Mouse (Mus musculus): ENCODE results near the gene Dnaic1. TPM values are rescaled to one million over a fixed set of nuclear protein-coding genes. Genes with fewer than 3 reads are reported as not detected.

Gene Dnaic1
- polyA plus RNA-seq, 1 experiment from 2014 or later, result 1.5 TPM

DNA sequence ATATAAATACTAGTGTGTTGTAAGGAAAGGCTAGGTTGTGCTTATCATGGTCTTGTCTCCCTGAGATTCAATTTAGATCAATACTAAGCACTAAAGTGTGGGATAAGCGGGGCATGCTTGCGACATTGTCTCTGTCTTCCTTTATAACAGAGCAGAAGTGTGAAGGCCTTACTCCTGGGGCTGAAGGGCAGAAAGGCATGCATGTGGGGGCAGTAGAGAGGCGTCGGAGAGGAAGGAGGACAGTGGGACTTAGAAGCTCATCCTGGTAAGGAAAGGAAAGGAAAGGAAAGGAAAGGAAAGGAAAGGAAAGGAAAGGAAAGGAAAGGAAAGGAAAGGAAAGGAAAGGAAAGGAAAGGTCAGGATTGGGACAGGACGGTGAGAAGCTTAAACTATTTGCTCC lies 1.9 kb downstream of the Dnaic1 start:
- H3K27ac ChIP-seq (replicated peaks; ENCODE audit: low read depth, low read length), result no peak overlapping the region
- DNase-seq (ENCODE audit: low spot score), result no peak
- H3K4me3 ChIP-seq (ENCODE audit: low read depth, low read length), result no peak overlapping the region
- H3K4me2 ChIP-seq (ENCODE audit: low read depth, low read length), result no peak overlapping the region
- no peak for ATAC-seq (replicated peaks; ENCODE audit: insufficient number of reproducible peaks, low FRiP score, low TSS enrichment, low read depth)
- peaks cover 5% of the 10 kb centered on the region for H3K27me3 ChIP-seq (ENCODE audit: control insufficient read depth, insufficient read depth, low read length)
- WGBS, result 25% methylated on average over 5 of the region's 5 CpGs
- no peak overlapping the region for H3K9ac ChIP-seq (replicated peaks; ENCODE audit: low read length)
- peaks cover 2% of the 10 kb centered on the region; the same call in 1 of the 2 replicates for H3K4me1 ChIP-seq (ENCODE audit: control insufficient read depth, insufficient read depth, low read length)
- H3K36me3 ChIP-seq (replicated peaks; ENCODE audit: control insufficient read depth, insufficient read depth, low read depth, low read length), result no peaks in the 10 kb centered on the region
- no peaks in the 10 kb centered on the region for H3K9me3 ChIP-seq (replicated peaks; ENCODE audit: control insufficient read depth, low read length)

DNA sequence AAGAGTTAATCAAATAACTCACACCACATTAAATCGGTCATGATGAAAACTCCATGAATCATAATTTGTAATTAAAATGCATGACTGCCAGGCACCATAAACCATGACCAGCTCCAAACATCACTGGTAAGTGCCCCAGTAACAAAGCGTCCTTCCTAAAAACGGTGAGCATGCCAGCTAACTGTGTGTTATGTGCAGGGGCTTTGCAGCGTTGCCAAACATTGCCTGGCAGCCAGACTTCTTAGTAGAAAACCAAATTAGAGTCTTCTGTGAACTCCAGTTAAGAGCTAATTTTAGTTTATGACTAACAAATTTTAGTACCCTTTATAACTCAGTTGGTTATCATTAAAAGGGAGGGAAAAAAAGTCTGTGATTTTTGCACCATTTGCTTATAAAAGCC lies 3.9 kb downstream of the Dnaic1 start:
- Histone ChIP-seq H3K4me1 (ENCODE audit: control insufficient read depth, insufficient read depth, low read length) (no peaks in the 10 kb centered on the region), H3K27ac (replicated peaks; ENCODE audit: low read depth, low read length) (no peak overlapping the region), H3K36me3 (replicated peaks; ENCODE audit: control insufficient read depth, insufficient read depth, low read depth, low read length) (no peaks in the 10 kb centered on the region), H3K4me3 (ENCODE audit: low read depth, low read length) (no peak overlapping the region), H3K27me3 (ENCODE audit: control insufficient read depth, insufficient read depth, low read length) (peaks cover 2% of the 10 kb centered on the region; the same call in 1 of the 2 replicates), H3K9ac (replicated peaks; ENCODE audit: low read length) (no peak overlapping the region), H3K9me3 (replicated peaks; ENCODE audit: control insufficient read depth, low read length) (no peaks in the 10 kb centered on the region), H3K4me2 (ENCODE audit: low read depth, low read length) (no peak overlapping the region)
- 73% methylated on average over 4 of the region's 4 CpGs for WGBS
- DNase-seq (ENCODE audit: low spot score) (no peak), ATAC-seq (replicated peaks; ENCODE audit: insufficient number of reproducible peaks, low FRiP score, low TSS enrichment, low read depth) (no peak)

DNA sequence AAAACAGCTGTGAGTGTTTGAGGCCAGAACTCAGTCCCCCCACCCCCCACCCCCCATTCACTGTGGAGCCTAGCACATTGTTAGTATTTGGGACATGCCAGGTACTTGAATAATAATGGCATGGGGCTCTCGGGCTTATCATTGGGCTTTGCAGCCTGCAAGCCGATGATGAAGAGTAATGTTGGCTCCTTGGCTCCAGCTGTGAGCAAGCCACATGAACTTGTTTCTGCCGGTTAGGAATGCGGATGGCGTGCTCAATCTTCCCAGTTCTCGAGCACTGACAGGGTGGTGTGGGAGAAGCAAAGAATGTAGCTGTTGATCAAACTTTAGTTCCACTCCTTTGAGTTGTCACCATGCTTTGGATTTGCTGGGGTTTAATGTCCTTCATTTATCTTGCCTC lies 6.3 kb downstream of the Dnaic1 start:
- no peaks in the 10 kb centered on the region for H3K36me3 ChIP-seq (replicated peaks; ENCODE audit: control insufficient read depth, insufficient read depth, low read depth, low read length)
- WGBS, result 48% methylated on average over 6 of the region's 6 CpGs
- DNase-seq (ENCODE audit: low spot score) (no peak), ATAC-seq (replicated peaks; ENCODE audit: insufficient number of reproducible peaks, low FRiP score, low TSS enrichment, low read depth) (no peak)
- no peak overlapping the region for H3K4me2 ChIP-seq (ENCODE audit: low read depth, low read length)
- H3K4me1 ChIP-seq (ENCODE audit: control insufficient read depth, insufficient read depth, low read length), result no peaks in the 10 kb centered on the region
- H3K27ac ChIP-seq (replicated peaks; ENCODE audit: low read depth, low read length), result no peak overlapping the region
- no peaks in the 10 kb centered on the region for H3K27me3 ChIP-seq (ENCODE audit: control insufficient read depth, insufficient read depth, low read length)
- no peaks in the 10 kb centered on the region for H3K9me3 ChIP-seq (replicated peaks; ENCODE audit: control insufficient read depth, low read length)
- no peak overlapping the region for H3K9ac ChIP-seq (replicated peaks; ENCODE audit: low read length)
- no peak overlapping the region for H3K4me3 ChIP-seq (ENCODE audit: low read depth, low read length)

DNA sequence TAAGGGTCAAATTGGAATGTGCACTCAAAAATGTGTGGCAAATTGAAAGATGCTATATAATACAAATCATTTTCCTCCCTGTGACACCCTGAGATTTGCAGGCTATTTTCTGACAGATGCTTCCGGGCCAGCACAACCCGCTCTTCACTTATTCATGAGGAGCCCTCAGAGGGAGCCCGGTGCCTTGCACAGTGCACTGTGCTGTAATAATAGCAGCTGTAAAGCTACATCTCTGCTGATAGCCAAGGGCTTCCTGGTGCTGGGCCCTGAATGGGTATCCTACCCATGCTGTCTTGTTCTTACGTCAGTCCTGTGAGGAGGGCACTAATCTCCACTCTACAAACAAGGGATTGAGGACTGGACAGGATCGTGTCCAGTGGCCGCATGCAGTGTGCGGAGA lies 13.8 kb downstream of the Dnaic1 start:
- no peak overlapping the region for H3K27ac ChIP-seq (replicated peaks; ENCODE audit: low read depth, low read length)
- no peaks in the 10 kb centered on the region for H3K9me3 ChIP-seq (replicated peaks; ENCODE audit: control insufficient read depth, low read length)
- H3K9ac ChIP-seq (replicated peaks; ENCODE audit: low read length), result no peak overlapping the region
- H3K4me2 ChIP-seq (ENCODE audit: low read depth, low read length), result no peak overlapping the region
- no peak for DNase-seq (ENCODE audit: low spot score)
- H3K4me1 ChIP-seq (ENCODE audit: control insufficient read depth, insufficient read depth, low read length), result no peaks in the 10 kb centered on the region
- WGBS, result 86% methylated on average over 7 of the region's 7 CpGs
- H3K36me3 ChIP-seq (replicated peaks; ENCODE audit: control insufficient read depth, insufficient read depth, low read depth, low read length), result no peaks in the 10 kb centered on the region
- H3K27me3 ChIP-seq (ENCODE audit: control insufficient read depth, insufficient read depth, low read length), result no peaks in the 10 kb centered on the region
- no peak overlapping the region for H3K4me3 ChIP-seq (ENCODE audit: low read depth, low read length)
- ATAC-seq (replicated peaks; ENCODE audit: insufficient number of reproducible peaks, low FRiP score, low TSS enrichment, low read depth), result no peak

DNA sequence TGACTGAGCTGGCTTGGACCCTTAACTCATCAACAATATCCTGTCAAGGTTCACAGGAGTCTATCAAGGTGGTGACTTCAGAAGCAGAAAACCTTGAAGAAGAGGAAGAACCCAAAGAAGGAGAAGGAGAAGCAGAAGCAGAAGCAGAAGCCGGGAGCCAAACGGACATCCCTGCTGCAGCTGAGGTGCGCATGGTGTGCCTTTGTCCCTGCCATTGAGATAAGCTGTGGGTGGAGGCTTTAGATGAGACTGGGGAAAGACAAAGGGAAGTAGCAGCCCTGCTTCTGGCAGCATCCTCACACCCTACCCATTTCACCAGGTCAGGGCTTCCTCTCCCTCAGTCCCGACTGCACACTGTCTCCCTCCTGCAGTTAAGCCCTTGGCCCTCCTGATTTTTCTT lies 33.2 kb downstream of the Dnaic1 start:
- Histone ChIP-seq H3K4me2 (ENCODE audit: low read depth, low read length) (no peak overlapping the region), H3K9ac (replicated peaks; ENCODE audit: low read length) (no peak overlapping the region), H3K4me1 (ENCODE audit: control insufficient read depth, insufficient read depth, low read length) (no peaks in the 10 kb centered on the region), H3K4me3 (ENCODE audit: low read depth, low read length) (no peak overlapping the region), H3K27me3 (ENCODE audit: control insufficient read depth, insufficient read depth, low read length) (no peaks in the 10 kb centered on the region), H3K9me3 (replicated peaks; ENCODE audit: control insufficient read depth, low read length) (no peaks in the 10 kb centered on the region), H3K36me3 (replicated peaks; ENCODE audit: control insufficient read depth, insufficient read depth, low read depth, low read length) (no peaks in the 10 kb centered on the region), H3K27ac (replicated peaks; ENCODE audit: low read depth, low read length) (no peak overlapping the region)
- WGBS, result 43% methylated on average over 4 of the region's 4 CpGs
- DNase-seq (ENCODE audit: low spot score), result no peak
- ATAC-seq (replicated peaks; ENCODE audit: insufficient number of reproducible peaks, low FRiP score, low TSS enrichment, low read depth), result no peak

DNA sequence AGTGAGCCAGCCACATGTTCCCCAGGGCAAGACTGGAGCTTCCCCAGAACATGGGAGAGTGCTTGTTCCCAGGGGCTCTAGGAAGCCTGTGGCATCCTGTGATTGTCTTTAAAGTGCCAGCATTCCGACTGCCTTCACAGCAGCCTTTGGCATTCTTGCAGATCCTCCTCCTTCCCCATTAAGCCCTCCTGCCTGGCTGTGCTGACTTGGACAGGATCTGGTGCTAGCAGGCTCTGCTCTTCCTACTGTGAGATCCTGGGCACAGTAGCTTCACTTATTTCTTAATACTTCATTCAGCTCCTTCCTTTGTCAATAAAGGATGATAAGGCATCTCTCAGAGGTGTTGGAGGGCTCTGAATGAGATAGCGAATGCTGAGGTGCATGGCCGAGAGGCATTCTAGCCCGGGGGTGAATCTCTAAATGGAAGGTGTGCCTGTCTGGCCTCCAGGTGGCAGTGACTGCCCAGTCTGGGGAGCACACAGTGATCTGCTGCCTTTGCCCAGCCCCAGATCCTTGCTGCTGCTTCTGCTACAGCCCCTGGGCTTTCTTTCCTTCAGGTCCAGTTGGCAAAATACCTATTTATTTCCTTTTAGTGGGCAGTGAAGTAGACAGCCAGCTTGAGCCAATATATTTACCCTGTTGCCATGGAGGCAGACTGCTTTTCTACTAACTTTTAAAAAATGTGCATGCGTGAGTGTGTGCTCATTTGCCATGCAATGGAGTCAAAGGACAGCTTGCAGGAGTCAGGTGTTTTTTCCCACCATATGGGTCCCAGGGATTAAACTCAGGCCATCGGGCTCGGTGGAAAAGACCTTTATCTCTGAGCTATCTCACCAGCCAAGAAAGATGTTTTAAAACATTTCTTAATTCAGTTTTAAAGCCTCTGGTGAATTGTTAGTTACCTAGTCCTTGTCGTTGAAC lies 35.2 kb downstream of the Dnaic1 start:
- Histone ChIP-seq H3K4me1 (ENCODE audit: control insufficient read depth, insufficient read depth, low read length) (no peaks in the 10 kb centered on the region), H3K36me3 (replicated peaks; ENCODE audit: control insufficient read depth, insufficient read depth, low read depth, low read length) (no peaks in the 10 kb centered on the region), H3K27me3 (ENCODE audit: control insufficient read depth, insufficient read depth, low read length) (no peaks in the 10 kb centered on the region), H3K4me3 (ENCODE audit: low read depth, low read length) (no peak overlapping the region), H3K9ac (replicated peaks; ENCODE audit: low read length) (no peak overlapping the region), H3K9me3 (replicated peaks; ENCODE audit: control insufficient read depth, low read length) (no peaks in the 10 kb centered on the region), H3K4me2 (ENCODE audit: low read depth, low read length) (no peak overlapping the region), H3K27ac (replicated peaks; ENCODE audit: low read depth, low read length) (no peak overlapping the region)
- DNase-seq (ENCODE audit: low spot score) (peak; percentile 43), ATAC-seq (replicated peaks; ENCODE audit: insufficient number of reproducible peaks, low FRiP score, low TSS enrichment, low read depth) (no peak)
- 47% methylated on average over 8 of the region's 8 CpGs for WGBS

DNA sequence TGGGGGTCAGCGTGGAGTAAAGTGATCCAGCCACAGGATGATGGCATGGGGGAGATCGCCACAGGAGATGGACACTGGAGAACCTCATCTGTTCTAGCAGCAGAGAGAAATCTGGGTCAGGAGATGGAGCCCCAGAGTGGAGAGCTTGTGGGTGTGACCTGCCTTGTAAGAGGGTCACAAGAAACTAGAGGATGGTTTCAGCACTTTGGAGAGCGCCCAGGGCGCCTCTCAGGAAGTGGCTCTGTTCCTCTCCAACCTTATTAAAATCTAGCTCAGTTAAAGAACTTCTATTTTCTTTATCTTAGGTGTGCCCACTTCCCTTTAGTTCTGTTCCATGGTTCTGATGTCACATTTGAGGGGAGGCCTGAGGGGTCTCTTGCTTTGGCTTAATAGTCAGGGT lies 37.2 kb downstream of the Dnaic1 start:
- Histone ChIP-seq H3K9ac (replicated peaks; ENCODE audit: low read length) (no peak overlapping the region), H3K27me3 (ENCODE audit: control insufficient read depth, insufficient read depth, low read length) (no peaks in the 10 kb centered on the region; the same call in 1 of the 2 replicates), H3K4me3 (ENCODE audit: low read depth, low read length) (no peak overlapping the region), H3K9me3 (replicated peaks; ENCODE audit: control insufficient read depth, low read length) (no peaks in the 10 kb centered on the region), H3K4me2 (ENCODE audit: low read depth, low read length) (no peak overlapping the region), H3K4me1 (ENCODE audit: control insufficient read depth, insufficient read depth, low read length) (no peaks in the 10 kb centered on the region), H3K36me3 (replicated peaks; ENCODE audit: control insufficient read depth, insufficient read depth, low read depth, low read length) (no peaks in the 10 kb centered on the region), H3K27ac (replicated peaks; ENCODE audit: low read depth, low read length) (no peak overlapping the region)
- no peak for ATAC-seq (replicated peaks; ENCODE audit: insufficient number of reproducible peaks, low FRiP score, low TSS enrichment, low read depth)
- DNase-seq (ENCODE audit: low spot score), result peak; percentile 87
- WGBS, result 33% methylated on average over 4 of the region's 4 CpGs
